Mouse (Mus musculus): ENCODE measurements around the gene Mrtfb.

Mrtfb gene

DNA sequence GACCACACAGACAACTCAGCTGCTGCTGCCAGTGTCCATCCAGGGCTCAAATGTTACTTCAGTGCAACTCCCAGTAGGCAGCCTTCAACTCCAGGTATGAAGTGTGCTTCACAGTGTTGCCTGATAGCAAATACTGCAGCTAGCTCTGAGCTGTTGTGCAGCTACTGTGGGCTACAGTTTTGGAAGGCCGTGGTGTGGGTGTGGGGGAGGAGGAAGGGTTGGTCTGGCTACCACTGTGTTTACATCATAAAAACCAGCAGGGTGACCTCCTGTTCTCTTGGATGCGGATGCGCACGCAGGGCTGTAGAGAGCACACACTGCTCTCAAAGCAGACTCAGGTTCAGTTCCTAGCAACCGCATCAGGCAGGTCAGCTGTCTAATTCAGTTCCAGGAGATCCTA is 145.3 kb downstream of the Mrtfb start:
- DNase-seq (ENCODE audit: inconsistent ontology term): no peak

DNA sequence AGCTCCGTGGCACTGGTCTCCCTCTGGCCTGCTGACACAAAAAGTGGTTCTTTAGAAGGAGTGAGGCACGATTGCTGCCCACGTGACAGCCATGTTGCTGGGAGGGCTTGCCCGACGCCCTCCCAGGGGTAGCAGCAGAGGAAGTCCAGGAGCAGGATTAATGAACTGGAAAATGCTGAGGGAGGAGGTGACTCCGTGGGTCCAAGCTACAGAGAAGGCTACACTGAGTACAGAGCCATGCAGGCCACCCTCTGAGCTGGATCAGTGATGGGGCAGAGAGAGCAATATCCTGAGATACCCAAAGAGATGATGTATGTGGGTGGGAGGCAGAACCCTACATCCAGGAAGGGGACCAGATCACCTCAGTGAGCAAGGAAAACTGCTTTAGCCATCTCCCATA is 148.4 kb downstream of the Mrtfb start:
- DNase-seq (ENCODE audit: inconsistent ontology term): no peak

- peak; percentile 53 for DNase-seq (ENCODE audit: inconsistent ontology term)
These were observed 149.1 kb downstream of the Mrtfb start for GRCm38 (mm10) chr16:13405403-13405802.

DNA sequence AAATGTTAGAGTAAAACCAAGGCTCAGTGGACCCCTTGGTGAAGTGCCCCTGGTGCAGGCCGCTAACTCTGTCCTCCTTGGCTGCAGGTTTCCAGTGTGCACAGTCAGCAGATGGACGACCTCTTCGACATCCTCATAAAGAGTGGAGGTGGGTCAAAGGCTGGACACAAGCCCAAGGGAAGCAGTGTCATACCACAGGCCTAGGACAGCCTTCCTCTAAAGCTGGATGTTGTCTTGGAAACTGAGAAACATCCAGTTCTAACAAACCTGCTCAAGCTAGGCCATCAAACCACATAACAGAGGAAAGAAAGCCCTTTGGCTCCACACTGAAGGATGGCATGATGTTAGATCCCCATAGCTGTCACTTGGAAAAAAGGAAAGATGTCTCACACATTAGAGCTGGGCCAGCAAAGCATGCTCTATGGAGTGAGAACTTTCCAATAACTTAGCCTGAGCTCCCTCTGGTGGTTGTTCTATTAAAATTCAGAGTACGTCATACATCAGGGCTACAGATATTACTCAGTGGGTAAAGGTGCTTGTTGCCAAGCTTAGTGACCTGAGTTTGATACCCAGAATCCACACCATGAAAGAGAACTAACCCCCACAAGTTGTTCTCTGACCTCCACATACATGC is 153.4 kb downstream of the Mrtfb start:
- DNase-seq (ENCODE audit: inconsistent ontology term): peak; percentile 56

DNA sequence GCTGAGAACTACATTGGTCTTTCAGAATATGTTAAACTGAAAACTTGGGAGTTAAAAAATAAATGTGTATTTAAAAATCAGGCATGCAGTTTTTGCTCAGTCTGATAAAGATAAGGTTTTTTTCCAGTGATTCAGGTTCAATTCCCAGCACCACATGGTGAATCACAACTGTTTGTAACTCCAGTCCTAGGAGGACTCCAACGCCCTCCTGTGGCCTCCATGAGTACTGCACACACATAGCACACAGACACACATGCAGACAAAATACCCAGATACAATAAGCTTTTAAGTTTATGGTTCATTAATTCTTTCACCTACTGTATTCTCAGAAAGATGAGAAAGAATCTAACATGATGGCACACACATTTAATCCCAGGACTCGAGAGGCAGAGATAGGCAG is 154.5 kb downstream of the Mrtfb start:
- DNase-seq (ENCODE audit: inconsistent ontology term): no peak

GRCm38 (mm10) chr16:13411531-13411930 is 155.2 kb downstream of the Mrtfb start:
- DNase-seq (ENCODE audit: inconsistent ontology term): no peak

DNA sequence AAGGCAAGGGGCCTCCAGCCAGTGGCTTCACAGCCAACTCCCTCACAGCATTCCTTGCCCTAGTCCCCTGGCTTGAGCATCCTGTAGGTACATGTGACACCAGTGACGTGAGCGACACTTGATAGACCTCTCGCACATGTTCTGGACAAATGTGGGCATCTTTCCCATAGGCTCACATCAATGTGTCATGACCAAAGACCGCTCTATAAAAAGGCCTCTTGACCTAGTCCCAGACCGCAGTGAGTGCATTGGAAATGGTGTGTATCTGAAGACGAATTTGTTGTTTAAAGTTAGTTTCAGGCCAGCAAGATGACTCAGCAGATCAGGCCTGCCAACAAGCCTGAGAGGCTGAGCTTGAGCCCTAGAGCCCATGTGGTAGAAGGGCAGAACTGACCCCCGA is 158.3 kb downstream of the Mrtfb start:
- DNase-seq (ENCODE audit: inconsistent ontology term): no peak

GRCm38 (mm10) chr16:13414972-13415371 is 158.7 kb downstream of the Mrtfb start:
- DNase-seq (ENCODE audit: inconsistent ontology term): no peak

DNA sequence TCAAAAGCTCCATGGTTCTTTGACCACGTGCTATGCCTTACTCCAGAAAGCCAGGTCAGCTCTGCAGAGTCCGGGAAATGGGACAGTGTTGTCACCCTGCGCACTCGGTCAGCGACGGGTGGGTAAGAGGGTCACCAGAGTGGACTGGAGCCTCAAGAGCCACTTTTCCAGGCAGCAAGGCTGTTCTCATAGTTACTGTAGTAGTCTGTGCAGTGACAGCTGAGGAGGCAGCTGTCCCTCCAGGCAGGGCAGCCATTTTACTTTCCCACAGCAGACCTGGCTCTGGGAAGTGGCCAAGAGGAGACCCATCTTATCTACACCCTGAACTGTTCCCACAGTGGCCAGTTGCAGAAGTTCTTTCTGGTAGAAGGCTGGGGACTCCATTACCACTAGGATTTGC is 159.2 kb downstream of the Mrtfb start:
- no peak for DNase-seq (ENCODE audit: inconsistent ontology term)

- no peak for DNase-seq (ENCODE audit: inconsistent ontology term)
These were observed 160.2 kb downstream of the Mrtfb start for GRCm38 (mm10) chr16:13416465-13416864.

DNA sequence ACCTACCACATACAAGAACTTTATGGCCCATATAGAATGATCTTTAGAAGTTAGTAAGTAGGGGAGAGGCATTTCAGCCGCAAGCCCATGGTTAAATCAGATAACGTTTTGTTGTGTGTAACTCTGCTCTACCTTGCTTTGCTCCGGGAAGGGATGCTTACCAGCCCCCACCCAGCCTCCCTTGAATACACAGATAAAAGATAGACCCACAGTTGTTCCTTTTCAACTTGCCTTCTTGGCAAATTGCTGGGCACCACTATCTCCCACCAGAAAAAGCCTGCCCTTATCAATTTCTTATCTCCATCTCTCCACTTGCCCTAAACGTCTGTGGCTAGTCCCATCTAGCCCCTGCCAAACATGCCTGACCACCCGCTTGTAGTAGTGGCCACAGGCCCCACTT is 161.6 kb downstream of the Mrtfb start:
- no peak for DNase-seq (ENCODE audit: inconsistent ontology term)

GRCm38 (mm10) chr16:13419752-13420151 is 163.5 kb downstream of the Mrtfb start:
- no peak for DNase-seq (ENCODE audit: inconsistent ontology term)

GRCm38 (mm10) chr16:13422522-13422921 is 166.2 kb downstream of the Mrtfb start:
- DNase-seq (ENCODE audit: inconsistent ontology term): no peak

GRCm38 (mm10) chr16:13423587-13424355 is 167.5 kb downstream of the Mrtfb start:
- no peak for DNase-seq (ENCODE audit: inconsistent ontology term)

DNA sequence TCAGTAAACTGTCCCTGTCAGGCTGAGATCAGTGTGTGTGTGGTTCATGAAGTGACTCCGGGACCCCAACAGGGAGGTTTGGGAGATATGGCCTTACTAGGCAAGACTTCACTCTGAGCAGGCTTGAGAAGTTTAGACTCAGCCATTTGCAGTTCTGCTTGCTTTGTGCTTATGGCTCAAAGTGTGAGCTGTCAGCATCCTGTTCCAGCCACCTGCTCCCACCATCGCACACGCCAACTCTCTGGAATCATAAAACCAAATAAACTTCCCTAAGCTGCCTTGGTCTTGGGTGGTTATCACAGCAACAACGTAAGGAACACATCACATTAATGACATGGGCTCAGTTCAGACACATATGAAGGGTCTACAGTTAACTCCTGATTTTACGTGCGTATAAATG is 169.5 kb downstream of the Mrtfb start:
- DNase-seq (ENCODE audit: inconsistent ontology term): no peak

GRCm38 (mm10) chr16:13426831-13427589 is 170.7 kb downstream of the Mrtfb start:
- no peak for DNase-seq (ENCODE audit: inconsistent ontology term)

GRCm38 (mm10) chr16:13428077-13428476 is 171.8 kb downstream of the Mrtfb start:
- no peak for DNase-seq (ENCODE audit: inconsistent ontology term)

DNA sequence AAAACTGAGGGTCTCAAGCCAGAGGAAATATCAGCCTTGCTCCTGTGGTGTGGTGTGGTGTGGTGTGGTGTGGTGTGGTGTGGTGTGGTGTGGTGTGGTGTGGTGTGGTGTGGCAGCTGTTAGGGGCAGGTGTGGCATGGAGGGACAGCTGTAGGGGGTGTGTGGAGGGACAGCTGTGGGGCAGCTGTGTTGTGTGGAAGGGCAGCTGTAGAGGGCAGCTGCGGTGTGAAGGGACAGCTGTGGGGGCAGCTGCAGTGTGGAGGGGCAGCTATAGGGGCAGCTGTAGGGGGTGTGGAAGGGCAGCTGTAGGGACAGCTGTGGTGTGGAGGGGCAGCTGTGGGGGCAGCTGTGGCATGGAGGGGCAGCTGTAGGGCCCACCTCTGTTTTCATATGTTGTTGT is 172.5 kb downstream of the Mrtfb start:
- no peak for DNase-seq (ENCODE audit: inconsistent ontology term)

DNA sequence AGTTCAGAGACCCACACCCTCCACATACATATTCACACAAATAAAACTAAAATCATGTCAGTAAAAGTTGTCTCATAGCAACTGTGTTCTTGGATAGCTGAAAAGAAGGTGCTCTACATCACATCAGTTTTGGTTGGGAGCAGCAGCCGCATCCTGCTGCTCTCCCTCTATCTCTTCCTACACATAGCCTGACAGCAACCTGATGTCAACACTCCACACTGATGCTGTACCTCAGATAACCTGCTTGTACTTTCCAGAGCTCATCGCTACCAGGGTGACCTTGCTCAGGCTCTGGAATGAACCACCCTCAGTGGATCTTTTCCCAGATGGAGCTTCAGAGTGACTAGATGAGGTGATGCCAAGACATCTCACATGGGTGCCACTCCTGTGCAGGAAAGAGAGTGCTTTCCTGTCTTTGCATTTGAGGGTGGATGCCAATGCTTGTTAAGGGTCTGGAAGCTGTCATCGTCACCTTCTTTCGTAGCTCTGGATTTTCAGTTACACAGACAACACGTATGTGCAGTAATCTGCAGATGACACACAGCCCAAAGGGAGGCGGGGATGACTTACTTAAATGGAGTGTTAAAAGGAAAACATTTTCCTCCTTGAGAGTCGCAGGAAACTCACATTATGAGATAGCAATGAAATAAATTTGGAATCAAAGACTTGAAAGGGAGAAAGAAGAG is 173.8 kb downstream of the Mrtfb start:
- DNase-seq (ENCODE audit: inconsistent ontology term): no peak

- no peak for DNase-seq (ENCODE audit: inconsistent ontology term)
These were observed 174.7 kb downstream of the Mrtfb start for GRCm38 (mm10) chr16:13430940-13431339.

DNA sequence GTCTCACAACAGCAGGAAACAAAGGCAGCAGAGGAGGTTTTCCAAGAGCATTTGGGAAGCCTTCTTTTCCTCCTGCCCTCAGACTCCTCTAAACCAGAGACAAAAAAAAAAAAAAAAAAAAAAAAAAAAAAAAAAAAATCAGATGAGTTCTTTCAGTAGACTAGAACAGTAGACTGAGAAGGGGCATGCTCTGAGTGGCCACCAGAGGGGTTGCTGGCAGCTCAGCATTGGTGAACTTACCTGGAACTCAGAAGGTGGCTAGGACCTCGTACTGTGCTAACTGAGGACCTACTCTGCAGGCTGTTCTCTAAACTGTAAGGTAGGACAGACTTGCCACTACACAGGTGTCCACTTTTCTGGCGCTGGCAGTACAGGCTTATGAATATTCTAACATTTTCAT is 179.3 kb downstream of the Mrtfb start:
- DNase-seq (ENCODE audit: inconsistent ontology term): no peak
